Mouse (Mus musculus) embryo, embryonic 10 days (tissue): Measurements from ENCODE around the gene Tm2d1.
"Not testable (repeated sequence)": the region's sequence is repeated elsewhere in the genome, so short reads cannot be mapped to it uniquely, and the experiment has no call there.

Experiments used
- DNase-seq: peaks from one replicate; pipeline ENCODE4 v3.0.0-alpha.2; 2015; ENCODE audit warnings: low spot score

The Tm2d1 gene

DNA sequence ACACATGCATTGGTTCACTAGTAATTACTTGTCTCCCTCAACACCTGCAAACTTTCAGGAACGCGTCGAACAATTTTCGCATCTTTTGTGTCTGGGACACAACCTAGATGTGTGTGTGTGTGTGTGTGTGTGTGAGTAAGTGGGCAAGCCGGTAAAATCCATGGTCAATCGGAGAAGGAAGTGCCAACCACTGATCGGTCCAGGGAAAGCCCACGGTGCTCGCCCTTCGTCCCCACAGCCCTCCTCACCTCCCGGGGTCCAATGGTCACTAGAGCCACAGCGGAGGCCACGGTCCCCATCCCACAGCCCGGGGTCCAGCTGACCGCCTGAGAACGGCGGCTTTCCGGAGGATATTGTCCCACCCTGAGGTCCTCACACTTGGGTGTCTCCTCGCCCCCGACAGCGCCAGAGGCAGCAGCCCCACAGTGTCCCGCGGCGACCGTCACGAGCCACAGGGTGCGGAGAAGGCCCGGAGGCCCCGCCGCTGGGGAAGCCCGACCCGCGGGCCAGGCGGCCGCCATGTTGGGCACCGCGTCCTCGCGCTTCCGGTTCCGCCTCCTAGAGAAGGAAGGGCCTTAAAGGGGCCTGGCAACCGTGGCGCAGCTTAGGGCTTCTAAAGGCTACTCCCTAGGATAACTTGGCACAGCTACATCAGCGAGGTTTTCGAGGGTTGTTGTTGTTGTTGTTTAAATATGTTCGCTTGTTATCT is at the start of gene Tm2d1:
Gene Tm2d1, minus strand, starts transcription at position 591 of the 709 bp plus-strand sequence.
- peak; percentile 93 for DNase-seq

DNA sequence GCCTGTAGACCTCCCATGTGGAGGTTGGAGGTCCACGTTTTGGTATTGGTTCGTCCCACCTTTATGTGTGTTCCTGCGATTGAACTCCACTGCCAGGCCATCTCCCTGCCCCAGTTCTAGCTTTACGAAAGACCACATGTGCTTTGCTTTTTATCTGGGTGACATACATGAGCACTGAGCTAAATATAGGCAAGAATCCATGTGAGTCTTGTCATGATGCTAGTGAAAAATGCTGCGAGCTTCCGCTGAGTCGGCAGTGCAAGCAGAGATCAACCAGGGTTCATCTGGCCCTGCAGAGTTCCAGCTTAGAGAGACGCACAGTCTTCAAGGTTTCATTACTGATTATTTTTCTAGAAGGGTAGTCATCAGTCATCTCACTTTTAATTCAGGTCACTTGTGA is 45.3 kb upstream of the Tm2d1 start:
- DNase-seq = peak; percentile 6

GRCm38 (mm10) chr4:98415150-98415549 is 32.0 kb upstream of the Tm2d1 start:
- DNase-seq = not testable (repeated sequence)

DNA sequence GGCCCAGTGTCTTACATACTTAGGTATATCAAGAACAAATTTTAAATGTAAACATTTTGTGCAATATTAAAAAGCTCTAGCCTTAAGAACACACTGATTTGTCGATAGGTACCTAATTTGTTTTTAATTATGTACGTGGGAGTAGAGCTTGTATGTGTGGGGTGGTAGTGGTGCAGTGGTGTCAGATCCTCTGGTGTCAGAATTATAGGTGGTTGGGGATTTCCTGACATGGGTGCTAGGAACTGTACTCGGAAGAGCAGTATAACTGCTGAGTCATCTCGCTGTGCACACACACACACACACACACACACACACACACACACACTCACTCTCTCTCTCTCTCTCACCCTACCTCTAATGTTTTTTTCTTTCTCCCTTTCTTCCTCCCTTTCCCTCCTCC is 25.3 kb upstream of the Tm2d1 start:
- no peak for DNase-seq

- DNase-seq = no peak
Observed at GRCm38 (mm10) chr4:98404412-98404811, 21.3 kb upstream of the Tm2d1 start.

DNA sequence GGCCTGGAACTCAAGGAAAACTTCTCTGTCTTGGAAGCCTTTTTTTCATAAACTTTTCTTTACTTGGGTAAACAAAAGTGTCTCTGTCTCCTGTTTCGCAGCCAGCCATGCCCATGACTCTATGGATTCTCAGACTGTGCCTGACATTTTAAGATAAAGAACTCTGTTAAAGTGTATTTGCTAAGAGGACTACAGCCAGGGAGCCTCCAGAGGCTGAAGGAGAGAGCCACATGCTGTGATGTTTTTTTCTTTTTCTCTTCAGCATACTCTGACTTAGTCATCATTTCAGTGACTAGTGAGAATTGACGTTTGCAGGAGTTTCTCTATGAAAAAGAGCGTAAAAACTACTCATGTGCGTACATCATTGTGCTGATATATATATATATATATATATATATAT is 20.4 kb upstream of the Tm2d1 start:
- no peak for DNase-seq

DNA sequence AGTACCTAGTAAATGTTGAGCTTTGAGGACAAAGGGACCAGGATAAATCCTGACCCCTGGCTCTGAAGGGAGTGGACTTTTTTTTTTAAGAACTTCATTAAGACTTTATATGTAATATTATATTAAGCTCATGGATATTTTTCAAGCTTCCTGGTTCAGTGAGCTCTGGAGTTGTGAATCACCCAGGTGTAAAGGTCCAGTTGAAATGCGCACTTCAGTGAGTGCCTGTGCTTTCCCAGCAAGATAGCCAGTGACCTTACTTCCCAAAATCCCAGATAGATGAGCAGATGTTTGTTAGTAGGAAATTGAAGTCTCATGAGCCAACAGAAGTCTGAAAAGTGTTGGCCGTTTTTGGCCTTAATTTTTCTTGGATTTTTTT is 18.5 kb upstream of the Tm2d1 start:
- DNase-seq = no peak

DNA sequence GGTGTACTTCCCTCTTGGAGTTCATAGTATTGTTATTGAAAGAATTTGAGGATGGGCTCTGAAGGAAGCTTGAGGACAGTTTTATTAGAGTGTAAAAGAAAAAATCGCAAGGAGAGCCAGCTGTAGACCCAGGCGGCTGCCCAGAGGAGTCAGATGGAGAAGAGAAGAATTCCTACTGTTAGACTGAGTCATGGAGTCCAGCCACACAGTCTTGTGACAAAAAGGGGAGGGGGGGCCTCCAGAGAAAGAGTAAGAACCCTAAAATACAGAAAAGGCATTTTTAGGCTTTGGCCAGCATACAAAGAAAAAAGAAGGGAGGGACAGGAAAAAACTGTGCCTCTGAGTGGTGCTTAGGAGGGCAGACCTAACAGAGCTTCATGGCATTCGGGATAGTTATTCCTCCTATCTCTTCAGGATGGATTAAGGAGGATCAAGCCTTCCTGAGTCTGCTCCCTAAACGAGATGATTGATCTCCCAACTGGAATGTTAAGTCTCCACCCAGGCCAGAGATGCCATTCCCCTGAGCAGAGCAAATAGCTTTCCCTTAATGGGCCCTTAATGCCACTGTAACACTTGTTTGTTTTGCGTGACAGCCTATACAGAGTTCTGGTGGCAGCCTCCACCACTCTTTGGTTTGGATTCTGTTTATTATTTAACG is 17.9 kb upstream of the Tm2d1 start:
- peak; percentile 46 for DNase-seq

- DNase-seq = peak; percentile 46
Observed at GRCm38 (mm10) chr4:98395690-98396437, 12.8 kb upstream of the Tm2d1 start, which contains the start of gene Patj. TSS of gene Patj (plus strand) at chr4:98395785.

DNA sequence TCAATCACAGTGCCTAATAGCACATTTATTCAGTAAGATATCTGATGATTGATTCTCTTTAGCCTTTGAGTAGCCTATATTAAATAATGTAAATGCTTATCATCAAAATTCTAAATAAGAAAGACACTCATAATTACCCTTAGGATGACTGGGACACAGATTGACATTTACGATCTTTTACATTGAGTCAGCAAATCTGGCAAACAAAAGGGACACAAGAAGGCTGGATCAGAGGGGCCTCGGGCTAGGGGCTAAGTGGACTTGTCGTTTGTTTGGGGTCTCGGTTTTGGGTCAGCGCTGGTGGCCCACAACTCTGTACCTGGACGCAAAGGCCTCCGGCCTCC is 12.2 kb upstream of the Tm2d1 start:
- peak; percentile 49 for DNase-seq

DNA sequence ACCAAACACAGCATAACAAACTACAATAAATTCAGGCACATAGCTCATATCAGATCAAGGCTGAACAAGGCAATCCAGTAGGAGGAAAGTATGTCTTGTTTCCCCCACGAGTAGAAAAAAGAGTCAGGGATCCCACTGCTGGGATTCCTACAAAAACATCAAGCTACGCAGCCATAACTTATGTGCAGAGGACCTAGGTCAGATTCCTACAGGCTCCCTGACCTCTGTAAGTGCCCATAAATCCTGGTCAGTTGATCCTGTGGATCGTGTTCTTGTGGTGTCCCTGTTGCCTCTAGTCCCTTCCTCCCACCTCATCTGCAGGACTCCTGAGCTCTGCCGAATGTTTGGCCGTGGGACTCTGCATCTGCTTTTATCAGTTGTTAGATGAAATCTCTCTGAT is 1.9 kb upstream of the Tm2d1 start:
- DNase-seq = peak; percentile 43

DNA sequence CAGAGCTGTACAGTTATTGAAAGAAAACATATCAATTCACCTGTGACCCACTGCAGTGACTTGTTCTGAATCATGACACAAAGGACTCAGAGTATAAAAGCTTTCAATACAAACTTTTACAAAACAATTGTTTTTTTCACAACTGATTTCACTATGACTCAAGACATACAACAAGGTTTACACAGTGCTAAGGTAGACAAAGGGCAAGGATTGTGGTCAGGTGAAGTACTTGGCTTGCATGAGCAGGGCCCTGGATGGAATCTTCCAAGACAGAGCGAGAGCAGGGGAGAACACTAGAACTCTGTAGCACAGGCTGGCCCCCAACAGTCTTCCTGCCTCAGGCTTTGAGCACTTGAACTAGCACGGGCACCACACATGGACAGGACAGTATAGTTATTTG is 6.2 kb downstream of the Tm2d1 start:
- DNase-seq = no peak

DNA sequence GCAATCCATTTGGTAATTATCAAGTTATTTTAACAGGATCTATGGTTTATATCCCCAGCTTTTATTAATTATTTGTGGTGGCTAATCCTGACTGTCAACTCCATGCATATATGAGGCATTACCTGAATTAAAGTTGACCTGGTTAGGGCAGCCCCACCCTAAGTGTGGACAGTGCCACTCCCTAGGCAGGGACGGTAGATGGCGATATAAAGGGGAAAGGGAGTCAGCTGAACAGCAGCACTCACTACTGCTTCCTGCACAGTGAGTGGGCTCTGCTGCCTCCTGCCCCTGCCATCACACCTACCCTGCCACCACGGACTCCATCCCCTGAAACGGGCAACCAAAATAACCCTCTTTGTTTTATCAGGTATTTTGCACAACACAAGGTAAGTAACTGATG is 7.7 kb downstream of the Tm2d1 start:
- DNase-seq = peak; percentile 12

DNA sequence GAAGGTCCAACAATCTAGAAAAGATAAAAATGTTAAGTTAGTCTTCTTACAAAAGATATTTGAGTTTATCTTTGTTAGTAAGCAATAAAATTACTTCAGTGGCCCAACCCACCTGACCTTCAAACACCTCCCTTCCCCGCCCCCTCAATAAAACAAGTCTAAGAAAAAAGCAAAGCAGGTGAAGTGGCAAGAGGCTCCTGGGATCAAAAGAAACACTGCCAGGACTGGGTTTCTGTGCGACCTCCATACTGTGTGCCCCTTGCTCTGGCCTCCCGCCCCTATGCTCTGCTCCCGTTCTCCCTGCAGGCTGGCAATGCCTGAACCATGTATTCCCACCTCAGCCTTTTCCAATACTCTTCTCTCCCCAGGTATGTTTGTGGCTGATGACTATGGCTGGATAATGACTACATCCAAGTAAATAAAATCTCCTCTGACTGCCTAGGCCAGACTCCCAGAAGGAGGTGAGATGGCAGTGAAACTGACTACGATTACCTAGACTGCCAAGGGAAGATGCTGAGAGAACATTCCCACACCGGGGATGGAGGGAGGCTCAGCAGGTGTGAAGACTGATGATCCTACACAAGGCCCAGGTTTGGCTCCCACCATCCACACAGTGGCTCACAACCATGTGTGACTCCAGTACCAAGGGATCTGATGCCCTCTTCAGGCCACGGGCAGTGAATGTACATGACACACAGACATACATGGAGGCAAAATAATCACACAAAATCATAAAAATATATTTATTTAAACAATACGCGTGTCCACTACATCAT is 24.9 kb downstream of the Tm2d1 start:
- no peak for DNase-seq

GRCm38 (mm10) chr4:98348580-98348979 is 34.5 kb downstream of the Tm2d1 start:
- no peak for DNase-seq

DNA sequence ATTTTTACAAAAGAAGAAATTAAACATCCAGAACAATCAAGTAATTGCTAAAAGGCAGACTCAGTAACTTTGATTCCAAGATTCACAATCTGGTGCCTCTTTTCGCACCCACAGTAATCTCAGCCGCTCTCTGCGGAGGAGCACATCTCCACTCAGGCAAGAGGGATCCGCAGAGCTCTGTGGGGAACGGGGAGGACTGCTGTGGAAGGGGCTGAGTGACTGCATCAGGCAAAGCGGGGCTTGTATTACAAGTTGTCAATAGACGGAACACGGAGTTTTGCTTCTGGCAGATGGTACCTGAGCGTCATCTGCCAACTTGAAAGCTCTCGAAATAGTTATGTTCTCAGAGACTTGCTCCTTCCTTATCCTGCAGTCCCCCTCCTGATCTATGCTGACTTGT is 37.3 kb downstream of the Tm2d1 start:
- DNase-seq = no peak

DNA sequence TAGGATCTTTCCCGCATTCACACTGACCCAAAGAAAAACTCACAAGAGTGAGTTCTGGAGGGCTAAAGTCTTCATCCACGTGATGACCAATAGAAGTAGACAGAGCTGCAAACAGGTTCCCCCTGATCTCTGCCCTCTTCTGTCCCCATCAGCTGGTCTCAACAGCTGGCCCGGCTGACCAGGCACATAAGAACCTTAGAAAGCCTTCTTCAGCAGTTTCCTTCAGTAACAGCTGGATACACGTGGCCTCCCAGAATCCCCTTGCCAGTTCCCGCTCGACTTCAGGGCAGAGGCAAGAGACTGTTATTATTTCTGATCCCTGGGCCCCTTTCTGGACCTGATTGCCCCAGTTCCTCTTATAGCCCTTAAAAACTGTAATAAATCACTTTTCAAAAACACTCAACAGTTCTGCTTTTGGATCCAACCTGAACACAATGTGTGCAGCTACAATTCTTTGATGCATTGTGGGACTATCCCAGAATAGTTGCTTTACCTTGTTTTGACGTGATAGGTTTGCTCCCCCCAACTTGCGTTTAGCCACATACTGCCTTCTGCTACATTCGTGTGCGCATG is 43.0 kb downstream of the Tm2d1 start:
- DNase-seq = no peak

DNA sequence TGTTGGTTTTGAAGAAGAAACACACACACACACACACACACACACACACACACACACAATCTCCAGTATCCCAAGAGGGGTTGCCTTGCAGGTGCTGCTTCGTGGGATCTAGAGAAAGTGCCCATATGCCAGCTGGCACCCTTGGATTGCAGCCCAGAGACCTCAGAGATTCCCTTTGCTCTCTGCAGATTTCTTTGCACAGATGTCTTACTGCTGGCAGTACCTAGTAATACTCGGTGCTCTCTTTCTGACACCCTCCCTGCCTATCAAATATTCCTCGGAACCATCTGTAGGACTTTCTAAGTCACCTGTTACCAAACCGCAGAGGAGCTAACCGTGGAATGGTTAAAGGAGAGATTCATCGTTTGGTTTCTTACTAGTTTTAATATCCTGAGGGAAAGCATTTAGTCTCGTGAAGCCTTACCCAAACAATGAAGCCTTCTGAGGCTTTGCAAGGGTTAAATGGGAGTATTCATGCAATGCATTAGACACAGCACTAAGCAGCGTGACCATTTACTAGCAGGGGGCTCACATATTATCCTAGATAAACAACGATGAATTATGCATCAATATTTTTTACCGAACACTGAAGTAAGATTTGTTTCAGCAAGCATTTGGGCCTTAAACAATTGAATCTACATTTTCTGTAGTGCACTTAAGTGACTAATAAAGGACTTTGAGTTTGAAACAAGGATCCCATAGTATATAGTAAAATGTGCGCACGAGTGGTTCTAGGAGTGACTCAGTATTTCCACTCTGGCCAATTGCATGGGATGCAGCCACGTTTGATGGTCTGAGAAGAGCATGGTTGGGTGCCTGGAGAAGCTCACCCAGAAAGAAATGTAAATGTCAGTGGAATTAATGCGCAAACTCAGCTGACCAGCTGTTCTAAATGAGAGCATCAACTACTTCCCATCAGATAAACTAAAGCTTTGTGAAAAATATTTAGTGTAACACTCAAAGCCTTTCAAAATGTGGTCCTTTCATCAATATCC is 44.2 kb downstream of the Tm2d1 start:
- no peak for DNase-seq

DNA sequence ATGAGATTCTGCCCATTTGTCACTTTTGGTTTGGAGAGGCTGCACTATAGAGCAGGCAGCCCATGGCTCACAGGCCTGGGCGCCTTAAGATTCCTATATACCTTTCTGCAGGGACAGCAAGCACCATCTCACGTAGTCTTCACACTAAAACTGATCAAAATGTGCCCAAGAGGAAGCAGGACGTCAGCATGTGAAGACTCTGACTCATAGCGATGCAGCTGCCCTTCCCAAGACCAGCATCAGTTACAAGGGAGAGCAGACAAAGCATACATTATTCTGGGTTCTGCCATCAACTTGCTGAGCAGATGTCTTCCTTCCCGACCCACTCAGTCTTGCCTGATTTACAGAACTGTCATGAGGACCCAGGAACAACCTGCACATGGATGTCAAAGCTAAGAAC is 45.9 kb downstream of the Tm2d1 start:
- DNase-seq = no peak

GRCm38 (mm10) chr4:98335726-98336125 is 47.4 kb downstream of the Tm2d1 start:
- no peak for DNase-seq

GRCm38 (mm10) chr4:98322223-98322622 is 60.9 kb downstream of the Tm2d1 start:
- peak; percentile 97 for DNase-seq
